Mouse (Mus musculus) brain, adult 2 months (tissue): ENCODE measurements around the gene Cntrl.

Experiments
- DNase-seq: peaks from one replicate; pipeline ENCODE4 v3.0.0; 2011; ENCODE audit warnings: low read depth, low spot score

The Cntrl gene

DNA sequence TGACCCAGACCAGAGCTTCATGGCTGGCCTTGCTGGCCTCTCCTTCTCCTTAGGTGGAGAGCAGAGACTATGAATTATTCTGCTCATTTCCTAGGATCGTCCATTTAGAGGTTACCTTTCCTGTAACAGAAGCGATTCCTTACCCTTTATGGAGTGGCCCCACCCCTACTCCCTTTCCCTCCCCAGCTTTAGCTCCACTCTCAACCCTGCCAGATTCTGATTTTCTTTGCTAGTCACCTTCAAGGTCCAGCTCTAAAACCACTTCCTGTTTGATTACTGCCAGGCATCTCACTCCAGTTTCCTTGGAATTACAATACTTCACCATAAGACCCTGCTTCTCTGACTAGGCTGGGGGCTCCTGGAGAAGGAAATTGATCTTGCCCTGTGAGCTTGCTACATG lies 107.4 kb downstream of the Cntrl start:
- DNase-seq, result no peak

DNA sequence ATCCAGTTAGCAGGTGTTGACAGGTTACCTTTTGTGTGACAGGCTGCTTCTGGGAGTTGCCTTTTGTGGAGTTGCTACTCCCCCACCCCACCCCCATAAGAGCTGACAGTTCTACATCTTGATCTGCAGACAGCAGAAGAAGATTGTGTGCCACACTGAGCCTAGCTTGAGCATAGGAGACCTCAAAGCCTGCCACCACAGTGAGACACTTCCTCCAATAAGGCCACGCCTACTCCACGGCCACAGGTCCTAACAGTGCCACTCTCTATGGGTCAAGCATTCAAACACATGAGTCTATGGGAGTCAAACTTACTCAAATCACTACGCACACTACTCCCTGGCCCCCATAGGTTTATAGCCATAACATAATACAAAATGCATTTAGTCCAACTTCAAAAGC lies 109.4 kb downstream of the Cntrl start:
- no peak for DNase-seq

DNA sequence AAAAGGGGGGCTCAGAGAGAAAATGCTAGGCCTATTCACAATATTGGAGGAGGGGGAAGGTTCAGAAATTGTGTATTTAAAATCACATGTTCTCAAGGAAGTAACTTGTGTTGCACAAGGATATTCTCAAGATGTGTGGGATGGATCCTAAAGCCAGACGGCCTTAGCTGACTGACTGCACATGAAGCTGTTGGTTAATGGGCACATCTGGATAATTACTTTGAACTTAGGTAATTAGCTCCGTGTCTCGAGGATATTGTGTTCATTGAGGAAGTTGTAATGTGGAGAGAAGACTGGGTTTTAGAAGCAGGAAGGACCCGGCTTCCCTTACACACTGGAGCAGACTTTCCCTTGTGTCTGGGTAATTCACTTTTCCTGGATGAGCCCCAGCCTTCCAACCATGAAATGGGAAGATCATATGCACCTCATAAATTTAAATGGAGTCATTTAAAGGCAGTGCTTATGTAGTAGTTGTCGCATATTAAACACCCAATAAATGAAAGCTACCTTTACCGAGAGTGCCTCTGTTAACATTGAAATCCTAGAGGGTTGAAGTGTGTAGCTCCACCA lies 113.6 kb downstream of the Cntrl start:
- DNase-seq, result no peak

DNA sequence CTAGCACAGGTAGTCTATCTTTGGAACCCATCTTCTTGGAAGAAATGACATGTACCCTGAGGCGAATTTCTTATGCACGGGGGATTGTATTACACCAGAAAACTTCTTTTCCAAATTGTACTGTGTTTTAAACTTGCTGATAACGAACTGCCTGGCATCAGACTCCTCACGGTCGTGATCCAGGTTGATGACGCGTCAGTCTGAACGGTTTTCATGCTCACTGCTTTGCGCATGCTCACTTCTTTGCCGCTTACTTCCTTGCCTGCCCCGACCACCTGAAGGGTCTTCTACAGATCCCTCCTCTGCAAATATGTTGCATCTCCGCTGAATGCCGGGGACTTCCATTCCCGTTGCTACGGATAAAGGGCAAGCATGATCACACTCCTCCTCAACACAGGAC lies 115.0 kb downstream of the Cntrl start:
- no peak for DNase-seq

DNA sequence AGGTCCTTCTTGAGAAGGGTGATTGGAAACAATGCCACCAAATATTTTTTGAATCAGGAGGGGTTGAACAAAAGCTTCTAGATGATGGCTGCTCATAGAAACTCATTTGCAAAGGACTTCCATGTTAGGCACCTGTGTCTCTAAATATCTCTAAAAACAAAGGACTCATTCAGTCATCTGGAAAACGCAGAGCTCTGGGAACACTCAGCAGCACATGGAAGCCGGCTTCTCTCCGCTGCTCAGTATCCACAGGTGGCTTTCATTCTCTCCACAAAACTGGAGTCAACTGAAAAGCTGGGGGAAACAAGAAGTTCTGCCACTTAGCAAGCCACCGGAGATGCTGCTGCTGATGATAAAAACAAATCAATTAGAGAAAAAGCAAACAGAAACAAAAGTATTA lies 118.9 kb downstream of the Cntrl start:
- no peak for DNase-seq
